Mouse (Mus musculus): ENCODE measurements at regions not wholly inside any gene's neighbourhood (a gene's known extent, or its start where the extent isn't known, plus 50 kb on each side); places are given as distances from the start of the nearest gene placed in this dataset.

DNA sequence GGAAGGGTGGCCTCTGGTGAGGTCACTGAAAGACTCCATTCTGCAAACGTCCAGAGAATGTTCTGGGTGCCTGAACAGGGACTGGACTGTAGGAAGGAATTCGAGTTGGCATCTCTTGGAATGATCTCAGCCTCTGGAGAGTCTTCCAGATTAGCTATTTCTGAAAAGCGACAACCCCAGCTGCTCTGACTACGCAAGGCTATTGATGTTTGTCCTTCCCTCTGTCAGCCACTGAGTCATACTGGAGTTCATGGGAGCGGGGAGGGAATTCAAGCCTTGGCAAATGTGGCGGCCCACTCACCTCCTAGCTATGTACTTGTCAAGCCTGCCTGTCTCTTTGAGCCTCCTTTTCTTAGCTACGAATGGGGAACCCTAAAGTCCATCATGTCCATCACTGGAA is 182.4 kb downstream of the Tle3 start:
- Histone ChIP-seq H3K27ac (ENCODE audit: insufficient read depth, low read depth, low read length) (no peak overlapping the region), H3K4me1 (ENCODE audit: control insufficient read depth, insufficient read depth, low read length) (no peaks in the 10 kb centered on the region), H3K4me3 (ENCODE audit: insufficient read depth, low read depth, low read length) (no peak overlapping the region), H3K36me3 (ENCODE audit: control insufficient read depth, insufficient read depth, low read length) (no peaks in the 10 kb centered on the region), H3K27me3 (replicated peaks; ENCODE audit: control insufficient read depth, insufficient read depth, low read length) (no peaks in the 10 kb centered on the region)
- no peak for DNase-seq
- WGBS, result 83% methylated on average over 7 of the region's 7 CpGs
- TF ChIP-seq CTCF (conservative IDR thresholded peaks at IDR 0.05; ENCODE audit: insufficient read depth, insufficient read length, low read depth, low read length) (no peak), POLR2A (IDR thresholded peaks at IDR 0.05; ENCODE audit: low read depth, low read length) (no peak)

- H3K4me1 ChIP-seq (ENCODE audit: control insufficient read depth, insufficient read depth, low read length), result no peaks in the 10 kb centered on the region
- H3K4me3 ChIP-seq (ENCODE audit: insufficient read depth, low read depth, low read length), result no peak overlapping the region
- DNase-seq, result no peak
- TF ChIP-seq POLR2A (IDR thresholded peaks at IDR 0.05; ENCODE audit: low read depth, low read length) (no peak), CTCF (conservative IDR thresholded peaks at IDR 0.05; ENCODE audit: insufficient read depth, insufficient read length, low read depth, low read length) (no peak)
- WGBS, result 84% methylated on average over 5 of the region's 5 CpGs
- H3K36me3 ChIP-seq (ENCODE audit: control insufficient read depth, insufficient read depth, low read length), result no peaks in the 10 kb centered on the region
- no peak overlapping the region for H3K27ac ChIP-seq (ENCODE audit: insufficient read depth, low read depth, low read length)
- no peaks in the 10 kb centered on the region for H3K27me3 ChIP-seq (replicated peaks; ENCODE audit: control insufficient read depth, insufficient read depth, low read length)
Observed at GRCm38 (mm10) chr9:61553626-61554025, 181.5 kb downstream of the Tle3 start.

- Histone ChIP-seq H3K36me3 (ENCODE audit: control insufficient read depth, insufficient read depth, low read length) (no peaks in the 10 kb centered on the region), H3K4me3 (ENCODE audit: insufficient read depth, low read depth, low read length) (no peak overlapping the region), H3K4me1 (ENCODE audit: control insufficient read depth, insufficient read depth, low read length) (no peaks in the 10 kb centered on the region), H3K27me3 (replicated peaks; ENCODE audit: control insufficient read depth, insufficient read depth, low read length) (no peaks in the 10 kb centered on the region), H3K27ac (ENCODE audit: insufficient read depth, low read depth, low read length) (no peak overlapping the region)
- DNase-seq, result no peak
- WGBS, result 56% methylated on average over 9 of the region's 9 CpGs
- TF ChIP-seq POLR2A (IDR thresholded peaks at IDR 0.05; ENCODE audit: low read depth, low read length) (no peak), CTCF (conservative IDR thresholded peaks at IDR 0.05; ENCODE audit: insufficient read depth, insufficient read length, low read depth, low read length) (no peak)
Observed at GRCm38 (mm10) chr9:61551361-61551760, 179.2 kb downstream of the Tle3 start.

DNA sequence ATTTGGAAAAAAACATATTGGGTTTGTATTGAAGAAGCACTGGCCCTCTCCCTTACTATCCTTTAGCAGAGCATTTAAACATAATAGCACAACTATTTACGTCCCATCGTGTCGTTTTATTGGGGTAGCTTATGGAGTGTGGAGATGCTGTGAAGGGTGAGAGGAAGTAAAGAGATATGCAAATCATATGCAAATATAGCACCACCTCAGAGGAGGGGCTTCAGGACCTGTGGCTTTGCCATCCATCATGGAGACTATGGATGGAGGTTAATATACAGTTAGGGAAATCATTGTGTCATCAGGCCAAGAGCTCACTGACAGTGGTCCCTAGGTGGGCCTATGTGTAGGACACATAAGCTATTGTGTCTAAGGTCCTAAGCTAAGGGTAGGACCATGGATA is 178.2 kb downstream of the Tle3 start:
- Histone ChIP-seq H3K27me3 (replicated peaks; ENCODE audit: control insufficient read depth, insufficient read depth, low read length) (no peaks in the 10 kb centered on the region), H3K27ac (ENCODE audit: insufficient read depth, low read depth, low read length) (no peak overlapping the region), H3K4me1 (ENCODE audit: control insufficient read depth, insufficient read depth, low read length) (no peaks in the 10 kb centered on the region), H3K36me3 (ENCODE audit: control insufficient read depth, insufficient read depth, low read length) (no peaks in the 10 kb centered on the region), H3K4me3 (ENCODE audit: insufficient read depth, low read depth, low read length) (no peak overlapping the region)
- 88% methylated on average over 3 of the region's 3 CpGs for WGBS
- no peak for DNase-seq
- TF ChIP-seq POLR2A (IDR thresholded peaks at IDR 0.05; ENCODE audit: low read depth, low read length) (no peak), CTCF (conservative IDR thresholded peaks at IDR 0.05; ENCODE audit: insufficient read depth, insufficient read length, low read depth, low read length) (no peak)

- H3K4me1 ChIP-seq (ENCODE audit: control insufficient read depth, insufficient read depth, low read length), result no peaks in the 10 kb centered on the region
- no peaks in the 10 kb centered on the region for H3K27me3 ChIP-seq (replicated peaks; ENCODE audit: control insufficient read depth, insufficient read depth, low read length)
- no peak for TF ChIP-seq POLR2A (IDR thresholded peaks at IDR 0.05; ENCODE audit: low read depth, low read length)
- no peak for TF ChIP-seq CTCF (conservative IDR thresholded peaks at IDR 0.05; ENCODE audit: insufficient read depth, insufficient read length, low read depth, low read length)
- DNase-seq, result no peak
- WGBS, result 72% methylated on average over 5 of the region's 5 CpGs
- H3K4me3 ChIP-seq (ENCODE audit: insufficient read depth, low read depth, low read length), result no peak overlapping the region
- no peak overlapping the region for H3K27ac ChIP-seq (ENCODE audit: insufficient read depth, low read depth, low read length)
- no peaks in the 10 kb centered on the region for H3K36me3 ChIP-seq (ENCODE audit: control insufficient read depth, insufficient read depth, low read length)
Observed at GRCm38 (mm10) chr9:61549692-61550241, 177.6 kb downstream of the Tle3 start.

DNA sequence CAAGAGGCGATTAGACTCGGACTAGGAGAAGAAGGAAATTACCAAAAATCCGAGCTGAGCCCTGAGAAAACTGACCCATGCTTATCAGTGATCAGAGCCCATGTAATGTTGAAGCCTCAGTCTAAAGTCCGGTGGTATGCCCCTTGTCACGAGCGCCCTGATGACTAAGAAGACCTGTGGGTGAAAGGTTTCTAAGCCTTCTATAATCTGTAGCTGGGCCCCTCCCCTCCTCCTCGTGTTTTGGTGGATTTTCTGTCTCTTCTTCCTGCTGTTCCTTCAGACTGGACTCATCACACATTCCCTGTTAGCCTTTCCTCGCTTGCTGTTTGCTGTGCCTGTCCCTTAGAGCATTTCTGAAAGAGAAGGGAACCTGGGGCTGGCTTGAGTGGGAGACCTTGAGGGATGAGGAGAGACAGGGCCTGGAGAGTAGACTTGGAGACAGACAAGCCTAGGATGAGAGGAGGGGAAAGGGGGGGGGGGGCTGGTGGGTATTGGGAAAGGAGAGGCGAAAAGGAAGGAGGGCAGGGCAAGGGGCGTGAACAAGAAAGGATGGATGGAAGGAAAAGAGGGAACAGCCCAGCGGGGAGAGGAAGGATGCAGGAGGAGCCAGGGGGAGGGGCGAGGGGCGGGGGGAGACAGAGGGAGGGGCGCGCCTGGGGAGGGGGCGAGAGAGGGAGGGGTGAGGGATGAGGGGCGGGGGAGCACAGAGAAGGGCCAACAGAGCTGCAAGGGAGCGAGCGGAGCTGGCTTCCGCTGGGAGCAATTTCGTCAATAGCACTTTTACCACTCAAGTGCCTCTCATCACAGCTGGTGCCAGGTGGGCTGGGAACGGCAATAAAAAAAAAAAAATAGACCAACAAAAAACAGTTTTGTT is 165.4 kb downstream of the Tle3 start:
- no peak overlapping the region for H3K27ac ChIP-seq (ENCODE audit: insufficient read depth, low read depth, low read length)
- H3K4me3 ChIP-seq (ENCODE audit: insufficient read depth, low read depth, low read length), result no peak overlapping the region
- H3K27me3 ChIP-seq (replicated peaks; ENCODE audit: control insufficient read depth, insufficient read depth, low read length), result no peaks in the 10 kb centered on the region
- no peak for DNase-seq
- TF ChIP-seq POLR2A (IDR thresholded peaks at IDR 0.05; ENCODE audit: low read depth, low read length) (no peak), CTCF (conservative IDR thresholded peaks at IDR 0.05; ENCODE audit: insufficient read depth, insufficient read length, low read depth, low read length) (no peak)
- 34% methylated on average over 20 of the region's 22 CpGs for WGBS
- H3K36me3 ChIP-seq (ENCODE audit: control insufficient read depth, insufficient read depth, low read length), result no peaks in the 10 kb centered on the region
- H3K4me1 ChIP-seq (ENCODE audit: control insufficient read depth, insufficient read depth, low read length), result no peaks in the 10 kb centered on the region

DNA sequence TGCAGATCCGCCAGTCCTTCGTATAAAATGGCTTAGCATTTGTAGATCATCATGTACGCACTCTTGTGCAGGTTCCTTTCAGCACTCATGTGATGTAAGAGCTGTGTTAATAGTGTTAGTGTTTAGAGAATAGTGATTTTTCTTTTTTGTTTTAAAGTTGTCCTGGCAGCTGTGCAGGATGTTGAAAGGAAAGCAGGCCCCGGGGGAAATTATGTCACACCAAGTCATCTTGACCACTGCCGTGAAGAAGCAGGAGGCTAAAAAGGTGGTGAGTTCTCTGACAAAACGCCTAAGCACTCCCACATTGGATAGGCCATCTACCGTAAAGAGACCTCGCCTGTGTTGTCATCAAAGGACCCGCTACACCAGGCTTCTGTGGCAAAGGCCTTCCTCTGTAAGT is 161.1 kb downstream of the Tle3 start:
- Histone ChIP-seq H3K4me1 (ENCODE audit: control insufficient read depth, insufficient read depth, low read length) (no peaks in the 10 kb centered on the region), H3K27me3 (replicated peaks; ENCODE audit: control insufficient read depth, insufficient read depth, low read length) (no peaks in the 10 kb centered on the region), H3K27ac (ENCODE audit: insufficient read depth, low read depth, low read length) (no peak overlapping the region), H3K4me3 (ENCODE audit: insufficient read depth, low read depth, low read length) (no peak overlapping the region), H3K36me3 (ENCODE audit: control insufficient read depth, insufficient read depth, low read length) (no peaks in the 10 kb centered on the region)
- no peak for DNase-seq
- no peak for TF ChIP-seq CTCF (conservative IDR thresholded peaks at IDR 0.05; ENCODE audit: insufficient read depth, insufficient read length, low read depth, low read length)
- TF ChIP-seq POLR2A (IDR thresholded peaks at IDR 0.05; ENCODE audit: low read depth, low read length), result no peak
- 80% methylated on average over 9 of the region's 9 CpGs for WGBS
